Mouse (Mus musculus) C2C12 (cell line): ENCODE results near the gene Olfr576.

Source experiments
- CTCF ChIP-seq: IDR thresholded peaks from one replicate; pipeline ENCODE4 v1.5.1; 2011; ENCODE audit not compliant: control insufficient read depth, insufficient read depth, insufficient read length
- MAX ChIP-seq: IDR thresholded peaks from one replicate; pipeline ENCODE4 v1.6.1; 2011; ENCODE audit warnings: mild to moderate bottlenecking, control low read depth
- MYOD1 ChIP-seq: IDR thresholded peaks from one replicate; pipeline ENCODE4 v1.6.1; 2011; ENCODE audit warnings: low read depth; ENCODE audit not compliant: control insufficient read depth, insufficient read length
- USF1 ChIP-seq: IDR thresholded peaks from one replicate; pipeline ENCODE4 v1.6.1; 2011; ENCODE audit warnings: low read depth, mild to moderate bottlenecking, control low read depth, moderate library complexity

- TF ChIP-seq CTCF = no peak
- no peak for TF ChIP-seq USF1
- no peak for TF ChIP-seq MYOD1
- TF ChIP-seq MAX = no peak
These were observed 46.1 kb upstream of the Olfr576 start for GRCm38 (mm10) chr7:102916405-102916804.
